Mouse (Mus musculus): ENCODE measurements around the gene Erc2.
"Not testable (repeated sequence)": the region's sequence is repeated elsewhere in the genome, so short reads cannot be mapped to it uniquely, and the experiment has no call there.

Gene Erc2

DNA sequence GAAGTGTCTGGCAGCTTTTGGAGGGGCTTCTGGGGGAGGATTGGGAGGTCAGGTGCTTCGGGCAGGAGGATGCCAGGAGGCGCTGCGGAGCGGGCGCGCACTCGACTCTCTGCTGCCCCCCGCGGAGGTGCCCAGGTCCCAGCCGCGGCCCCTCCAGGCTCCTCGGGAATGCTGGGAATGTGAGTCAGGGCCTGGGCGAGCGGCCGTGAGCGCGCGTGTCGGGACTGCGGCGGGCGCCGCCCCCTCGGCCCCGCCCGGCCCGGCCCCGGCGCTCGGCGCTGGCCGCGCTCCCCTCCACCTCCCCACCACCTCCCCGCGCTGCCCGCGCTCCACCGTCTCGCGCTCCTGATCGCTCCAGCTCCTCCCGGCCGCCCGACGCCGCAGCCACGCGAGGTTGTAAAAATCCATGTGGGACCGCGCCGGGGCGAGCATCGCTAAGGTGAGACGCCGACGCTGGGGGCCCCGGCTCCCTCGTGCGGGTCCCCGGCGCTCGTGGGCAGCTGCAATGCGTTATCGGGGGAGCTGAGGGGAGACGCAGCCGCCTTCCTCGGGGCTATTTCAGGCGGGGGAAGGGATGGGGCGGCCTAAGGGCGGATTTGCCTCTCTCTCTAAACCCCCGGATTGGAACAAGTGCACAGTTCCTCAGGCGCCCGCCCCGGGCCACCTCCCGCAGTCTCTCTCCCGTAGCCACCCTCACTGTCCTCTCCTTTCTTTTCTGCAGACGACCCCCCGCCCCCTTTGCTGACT is at the start of gene Erc2:
Erc2 (plus strand) TSS at position 253 of the 747 bp plus-strand sequence.
- DNase-seq (ENCODE audit: low spot score), result peak; percentile 48

DNA sequence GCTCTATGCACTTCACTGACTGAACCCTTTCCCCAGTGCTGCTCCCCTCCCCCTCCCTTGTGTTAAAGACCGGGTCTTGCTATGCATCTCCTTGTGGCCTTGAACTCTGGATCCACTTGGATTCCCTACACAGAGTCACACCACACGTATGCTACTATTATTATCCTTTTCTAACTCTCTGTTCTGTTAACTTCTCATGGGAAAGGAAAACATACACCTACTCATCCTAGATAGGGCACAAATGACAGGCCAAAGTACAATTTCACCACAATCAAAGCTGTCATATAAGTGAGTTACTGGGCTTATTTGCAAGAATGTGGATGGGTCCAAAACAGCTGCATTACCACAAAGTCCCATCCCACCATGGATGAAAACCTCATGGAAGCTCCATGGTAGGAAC is 43.8 kb upstream of the Erc2 start:
- DNase-seq (ENCODE audit: low spot score), result no peak

DNA sequence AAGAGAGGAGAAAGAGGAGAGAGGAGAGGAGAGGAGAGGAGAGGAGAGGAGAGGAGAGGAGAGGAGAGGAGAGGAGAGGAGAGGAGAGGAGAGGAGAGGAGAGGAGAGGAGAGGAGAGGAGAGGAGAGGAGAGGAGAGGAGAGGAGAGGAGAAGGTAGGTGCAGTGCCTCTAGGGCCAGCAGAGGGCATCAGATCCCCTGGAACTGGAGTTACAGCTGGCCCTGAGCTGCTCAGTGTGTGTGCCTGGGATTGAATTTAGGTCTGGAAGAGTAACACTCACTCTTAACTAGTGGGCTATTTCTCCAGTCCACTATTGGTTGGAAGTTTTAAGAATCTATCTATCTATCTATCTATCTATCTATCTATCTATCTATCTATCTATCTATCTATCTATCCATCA is 32.6 kb upstream of the Erc2 start:
- not testable (repeated sequence) for DNase-seq (ENCODE audit: low spot score)

DNA sequence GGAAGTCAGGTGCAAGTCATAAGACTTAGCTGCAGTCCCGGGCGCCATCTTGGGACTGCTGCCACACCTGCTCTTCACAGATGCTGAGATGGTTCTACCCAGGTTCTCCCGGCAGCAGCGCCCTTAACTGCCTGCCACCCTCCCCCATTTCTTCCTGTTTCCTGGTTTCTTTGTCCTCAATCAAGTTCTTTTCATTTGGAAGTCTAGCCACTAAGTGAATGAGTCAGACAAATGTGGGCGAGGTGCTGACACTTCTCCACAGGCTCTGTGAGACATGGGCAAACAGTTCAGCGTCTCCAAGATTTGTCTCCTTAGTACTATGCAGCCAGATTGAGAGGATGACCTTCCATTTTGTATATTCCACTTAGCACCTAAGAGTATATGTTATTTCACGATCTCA is 30.1 kb upstream of the Erc2 start:
- DNase-seq (ENCODE audit: low spot score), result no peak

DNA sequence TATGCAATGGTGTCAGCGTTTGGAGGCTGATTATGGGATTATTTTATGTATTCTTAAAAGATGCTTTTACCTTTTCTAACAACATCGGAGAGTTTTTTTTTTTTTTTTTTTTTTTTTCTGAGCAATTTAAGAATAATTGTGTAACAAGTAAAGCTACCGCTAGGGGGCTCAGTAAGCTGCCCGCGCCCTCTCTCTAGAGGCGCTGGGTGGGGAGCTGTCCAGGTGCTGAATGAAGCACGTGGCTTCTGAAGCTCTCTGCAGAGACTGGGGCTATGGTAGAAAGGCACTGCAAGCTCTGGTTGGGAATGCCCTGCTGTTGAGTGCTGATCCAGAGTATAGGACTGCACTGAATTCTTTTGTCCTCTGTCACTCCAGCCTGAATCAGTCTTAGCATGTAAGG is 26.0 kb upstream of the Erc2 start:
- peak; percentile 53 for DNase-seq (ENCODE audit: low spot score)

DNA sequence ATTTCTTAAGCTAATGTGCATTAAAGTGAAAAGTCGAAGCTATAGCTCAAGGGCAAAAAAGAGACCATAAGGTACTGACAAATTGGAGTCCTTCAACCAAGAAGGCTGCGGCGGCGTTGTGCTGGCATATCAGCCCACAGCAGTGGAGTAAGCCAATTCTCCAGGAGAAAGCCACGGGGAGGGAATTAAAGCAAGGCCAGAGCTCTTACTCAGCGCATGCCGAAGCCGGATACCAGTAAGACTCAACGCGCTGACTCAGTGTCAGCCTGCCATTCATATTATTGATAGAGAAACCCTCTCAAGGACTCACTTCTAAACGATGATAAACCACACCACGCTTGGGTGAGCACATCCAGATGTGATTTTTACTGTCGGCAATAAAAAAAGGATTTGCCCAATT is 20.1 kb upstream of the Erc2 start:
- peak; percentile 7 for DNase-seq (ENCODE audit: low spot score)

DNA sequence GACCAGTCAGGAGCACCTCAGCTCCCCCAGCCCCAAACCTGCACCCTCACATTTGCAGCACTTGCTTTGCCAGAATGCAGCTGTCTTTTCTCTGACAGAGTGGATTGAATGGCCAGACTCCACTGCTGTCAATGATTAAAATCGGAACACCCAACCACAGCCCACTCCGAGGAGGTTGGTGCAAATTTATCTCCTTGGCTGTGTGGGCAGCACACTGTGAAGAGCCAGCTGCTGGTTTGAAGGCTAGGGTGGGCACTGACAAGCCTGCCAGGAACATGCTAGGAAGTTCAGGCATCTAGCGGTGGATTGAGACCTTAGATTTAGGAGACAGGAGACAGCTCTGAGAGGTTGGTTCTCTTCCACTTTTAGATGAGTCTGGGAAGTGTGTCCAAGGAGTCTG is 14.8 kb upstream of the Erc2 start:
- no peak for DNase-seq (ENCODE audit: low spot score)

DNA sequence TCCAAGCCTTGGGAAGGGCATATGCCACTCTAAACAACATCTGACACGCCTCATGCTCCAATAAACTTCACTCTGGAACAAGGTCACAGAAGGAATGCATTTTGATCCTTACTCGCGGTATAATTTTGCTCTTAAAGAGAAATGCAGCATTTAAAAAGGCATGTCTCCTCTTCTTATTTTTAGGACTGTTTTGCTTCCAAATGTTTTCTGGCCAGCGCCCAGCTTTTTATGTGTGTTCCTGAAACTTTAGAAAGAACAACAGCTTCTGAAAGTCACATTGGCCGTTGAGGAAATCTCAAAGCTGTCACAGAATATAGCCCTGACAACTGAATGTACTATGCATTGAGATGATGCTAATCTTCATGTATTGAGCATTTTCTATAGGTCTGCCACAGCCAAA is 8.5 kb upstream of the Erc2 start:
- no peak for DNase-seq (ENCODE audit: low spot score)

DNA sequence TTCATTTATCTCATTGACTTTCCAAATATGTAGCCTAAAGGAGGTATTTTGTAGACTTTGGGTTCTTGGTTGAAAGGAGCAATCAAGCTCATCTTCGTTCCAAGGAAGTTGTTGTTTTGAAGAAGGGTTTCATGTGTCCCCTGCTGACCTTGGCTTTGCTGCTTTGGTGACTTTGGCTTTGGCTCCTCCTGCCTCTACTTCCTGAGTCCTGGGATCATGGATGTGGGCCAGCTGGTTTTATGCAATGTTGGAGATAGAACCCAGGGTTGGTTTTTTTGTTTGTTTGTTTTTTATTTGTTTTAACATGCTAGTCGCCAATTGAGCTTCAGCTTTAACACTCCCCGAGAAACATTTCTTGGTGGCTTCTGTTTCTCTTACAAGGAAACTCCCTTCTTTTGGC is 4.9 kb upstream of the Erc2 start:
- DNase-seq (ENCODE audit: low spot score), result no peak

DNA sequence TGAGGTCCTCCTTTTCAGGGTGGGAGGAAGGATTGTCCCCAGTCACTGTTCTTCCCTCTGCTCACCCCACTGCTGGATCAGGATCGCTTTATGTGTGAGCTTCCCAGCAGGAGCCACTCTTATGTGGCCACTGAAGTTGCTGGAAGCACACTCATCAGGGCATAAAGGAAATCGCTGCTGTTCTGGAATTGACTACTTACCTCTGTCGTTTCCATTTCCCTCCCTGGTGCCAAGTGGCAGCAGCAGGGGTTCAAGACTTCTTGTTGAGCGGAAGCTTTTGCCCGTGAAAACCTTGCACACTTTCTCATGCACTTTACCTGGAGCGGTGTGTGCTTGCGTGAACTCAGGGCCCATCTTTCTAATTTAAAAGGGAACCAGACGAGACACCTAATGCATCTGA is 652 bp upstream of the Erc2 start:
- no peak for DNase-seq (ENCODE audit: low spot score)

DNA sequence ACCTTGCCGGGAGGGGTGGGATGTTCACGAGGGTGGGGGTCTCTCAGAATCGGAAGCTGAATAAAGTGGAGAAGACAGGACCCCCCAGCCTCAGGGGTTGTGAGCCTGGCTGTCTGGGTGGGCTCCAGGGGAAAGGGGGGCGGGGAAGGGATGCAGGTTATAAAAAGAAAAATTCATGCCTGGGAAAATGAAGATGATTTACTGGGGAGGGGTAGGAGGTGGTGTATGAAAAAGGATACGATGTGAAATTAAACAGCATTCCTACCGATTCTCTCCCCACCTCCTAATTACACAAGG is 643 bp downstream of the Erc2 start:
- no peak for DNase-seq (ENCODE audit: low spot score)

DNA sequence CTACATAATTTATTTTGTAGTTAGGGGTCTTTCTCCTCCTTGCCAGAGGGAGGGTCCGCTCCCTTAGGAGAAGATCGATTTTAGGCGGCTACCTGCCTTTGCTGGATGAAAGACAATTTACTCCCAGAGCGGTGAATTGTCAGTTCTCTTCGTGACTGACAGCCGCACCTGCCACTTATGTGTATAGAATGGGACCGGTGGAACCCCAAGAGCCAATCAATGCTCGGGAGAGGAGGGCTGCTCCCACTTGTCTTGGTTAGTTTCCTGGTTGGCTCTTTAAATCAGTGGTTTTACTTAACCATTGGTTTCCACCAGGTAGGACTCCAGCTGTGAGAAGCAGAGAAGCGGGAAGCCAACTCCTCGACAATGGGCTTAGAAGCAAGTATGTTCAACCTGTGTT is 1.1 kb downstream of the Erc2 start:
- peak; percentile 3 for DNase-seq (ENCODE audit: low spot score)

DNA sequence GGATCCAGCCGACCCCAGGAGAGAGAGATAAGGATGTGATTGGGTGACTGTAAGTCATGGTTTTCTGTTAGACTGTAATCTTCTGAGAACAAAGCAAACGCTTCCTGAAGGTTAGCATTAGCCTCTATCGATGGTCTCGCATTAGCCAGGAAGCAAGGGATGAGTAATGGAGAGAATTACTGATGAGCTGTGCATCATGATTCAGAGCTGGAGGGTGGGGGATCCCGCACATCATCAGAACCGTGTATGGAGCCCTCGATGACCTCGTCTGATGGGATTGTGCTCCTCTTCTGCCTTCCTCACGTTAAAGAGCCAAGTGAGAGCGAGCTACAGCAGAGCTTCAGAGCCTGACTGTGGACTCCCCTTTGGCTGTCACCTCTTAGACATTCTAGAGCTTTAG is 6.5 kb downstream of the Erc2 start:
- no peak for DNase-seq (ENCODE audit: low spot score)

DNA sequence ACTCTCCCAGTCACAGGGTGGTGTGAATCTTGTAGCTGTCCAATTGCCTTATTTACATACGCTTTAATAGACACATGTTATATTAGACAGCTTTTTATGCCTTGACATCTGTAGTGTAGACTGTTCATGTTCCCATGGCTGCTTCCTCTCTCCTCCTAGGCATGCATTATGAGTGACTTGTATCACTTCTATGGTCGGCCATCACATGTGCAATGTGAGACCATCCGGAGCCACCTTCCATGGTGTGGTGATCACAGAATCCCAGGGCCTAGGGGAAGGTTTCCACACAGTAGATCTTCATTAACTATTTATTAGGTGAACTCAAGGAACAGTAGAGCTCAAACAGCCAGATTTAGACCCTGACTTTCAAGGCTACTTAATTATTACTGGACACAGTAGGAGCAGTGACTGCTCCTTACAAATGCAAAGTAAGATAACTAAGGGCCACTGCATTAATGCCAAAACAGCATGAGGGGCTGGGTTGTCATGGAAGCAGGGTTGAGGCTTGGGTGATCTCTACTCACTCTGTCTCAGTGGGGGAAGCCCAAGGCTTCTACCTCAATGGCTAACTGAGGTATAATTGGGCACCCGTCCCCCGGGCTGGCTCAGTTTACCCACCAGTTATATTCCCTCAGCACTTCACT is 7.3 kb downstream of the Erc2 start:
- DNase-seq (ENCODE audit: low spot score), result no peak

DNA sequence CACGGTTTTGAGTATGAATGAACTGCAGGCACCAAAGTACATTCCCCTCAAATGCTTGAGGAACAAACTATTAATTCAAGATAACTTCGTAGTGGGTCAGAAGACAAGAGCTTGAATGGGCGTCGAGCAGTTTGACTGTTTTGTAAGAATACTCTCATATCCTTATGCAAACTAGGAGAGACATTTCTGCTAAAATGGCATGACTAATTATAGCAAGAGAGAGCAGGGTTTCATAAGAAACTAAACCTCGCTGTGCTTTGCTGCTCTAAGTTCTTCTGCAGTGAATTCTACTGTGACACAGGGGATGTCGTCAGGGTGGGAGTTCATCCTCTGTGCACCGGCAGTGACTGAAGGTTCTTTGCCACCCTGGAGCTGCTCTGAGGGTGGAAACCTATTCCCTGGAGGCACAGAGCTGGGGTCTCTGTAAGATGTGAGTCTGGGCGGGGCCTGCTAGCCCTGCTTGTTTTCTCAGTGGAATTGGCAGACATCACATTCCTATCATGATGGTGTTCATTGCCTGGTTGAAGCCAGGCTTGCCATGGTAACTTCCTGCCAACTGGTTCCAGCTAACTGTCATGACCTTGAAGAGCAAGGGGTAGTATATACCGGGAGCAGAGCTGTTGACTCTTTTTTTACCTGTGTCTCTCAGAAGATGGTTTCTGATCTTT is 8.9 kb downstream of the Erc2 start:
- no peak for DNase-seq (ENCODE audit: low spot score)

DNA sequence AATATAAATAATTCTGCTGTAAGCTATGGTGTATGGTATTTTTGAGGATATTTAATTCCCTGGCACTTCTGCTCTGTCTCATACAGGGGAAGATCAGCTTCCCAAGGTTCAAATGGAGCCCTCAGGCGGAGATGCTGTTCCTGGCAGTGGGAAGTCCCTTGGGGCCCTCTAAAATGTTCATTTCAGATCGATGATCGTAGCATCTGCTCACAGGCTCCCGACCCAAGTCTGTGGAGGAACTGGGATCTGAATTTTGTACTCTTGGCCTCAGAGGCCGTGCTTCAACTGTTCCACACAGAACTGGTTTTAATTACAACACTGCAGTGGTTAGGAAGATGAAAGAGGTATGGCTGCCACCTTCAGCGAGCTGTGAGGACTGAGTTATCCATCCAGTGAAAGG is 12.5 kb downstream of the Erc2 start:
- no peak for DNase-seq (ENCODE audit: low spot score)

DNA sequence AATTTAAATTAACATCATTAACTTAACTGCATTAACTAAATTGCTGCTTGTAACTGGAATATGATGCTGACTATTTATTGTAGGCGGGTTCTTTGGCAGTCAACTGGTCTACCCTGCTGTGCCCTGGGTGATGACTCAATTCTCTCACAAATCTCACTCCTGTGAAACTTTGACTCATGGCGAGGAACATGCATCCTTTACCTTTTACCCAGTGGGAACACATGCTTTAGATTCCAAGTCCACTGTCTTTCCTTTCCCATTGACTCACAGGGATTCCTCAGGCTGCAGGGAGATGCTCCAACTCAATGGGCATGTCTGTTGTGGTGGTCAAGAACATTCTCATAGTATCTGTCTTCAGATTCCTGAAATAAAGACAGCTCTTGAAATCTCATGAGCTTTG is 14.3 kb downstream of the Erc2 start:
- no peak for DNase-seq (ENCODE audit: low spot score)

DNA sequence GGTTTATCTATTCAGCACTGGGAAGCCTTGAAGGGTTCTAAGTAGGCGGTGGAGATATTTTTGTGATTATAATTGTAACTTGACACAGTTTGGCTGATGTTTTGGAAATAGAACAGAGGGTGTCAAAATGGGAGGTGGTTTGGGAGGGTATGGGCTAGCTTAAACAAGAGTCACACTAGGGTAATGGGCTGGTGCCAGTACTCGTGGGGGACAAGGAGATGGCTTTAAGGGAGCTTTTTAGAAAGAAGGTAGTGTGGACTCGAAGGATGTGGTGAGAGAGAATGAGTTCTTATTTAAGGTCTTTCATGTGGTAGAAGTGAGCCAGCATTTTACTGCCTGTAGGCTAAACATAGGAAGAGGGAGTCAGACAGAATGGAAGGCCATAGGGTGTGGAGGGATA is 19.2 kb downstream of the Erc2 start:
- DNase-seq (ENCODE audit: low spot score), result no peak

DNA sequence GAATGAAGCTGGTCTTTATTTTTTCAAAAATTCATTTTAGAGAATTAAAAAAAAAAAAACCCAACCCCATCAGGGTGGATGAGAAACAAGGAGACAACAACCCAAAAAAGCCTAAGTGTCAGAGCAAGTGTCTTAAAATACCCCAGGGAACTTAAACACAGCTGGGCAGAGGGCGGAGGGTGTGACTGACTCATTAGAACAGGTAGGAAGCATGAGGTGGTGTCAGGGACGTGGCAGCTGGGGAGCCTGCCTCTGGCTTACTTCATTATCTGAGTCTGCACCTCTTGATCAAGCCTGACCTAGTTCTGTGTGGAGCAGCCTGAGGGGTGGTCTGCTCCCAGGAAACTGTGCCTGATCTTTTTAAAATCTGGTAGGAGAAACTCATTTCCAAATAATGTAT is 20.8 kb downstream of the Erc2 start:
- no peak for DNase-seq (ENCODE audit: low spot score)

DNA sequence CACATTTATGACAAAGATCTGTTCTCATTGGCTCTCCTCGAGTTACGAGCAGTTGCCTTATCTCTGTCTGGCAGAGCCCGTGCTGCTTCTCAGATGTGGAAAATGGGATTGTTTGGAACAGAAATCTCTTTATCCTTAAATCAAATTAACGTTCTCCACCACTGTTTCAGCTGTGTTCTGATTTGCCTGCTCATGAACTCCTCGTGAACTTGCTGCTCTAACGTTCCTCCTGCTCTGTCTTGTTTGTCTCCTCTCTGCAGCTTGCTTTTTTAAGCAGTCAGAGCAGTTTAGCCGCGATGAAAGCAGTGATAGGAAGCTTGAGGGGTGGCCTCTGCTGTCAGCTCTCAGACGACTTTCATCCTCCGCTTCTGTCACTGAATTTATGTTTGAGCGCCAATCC is 32.4 kb downstream of the Erc2 start:
- DNase-seq (ENCODE audit: low spot score), result no peak

DNA sequence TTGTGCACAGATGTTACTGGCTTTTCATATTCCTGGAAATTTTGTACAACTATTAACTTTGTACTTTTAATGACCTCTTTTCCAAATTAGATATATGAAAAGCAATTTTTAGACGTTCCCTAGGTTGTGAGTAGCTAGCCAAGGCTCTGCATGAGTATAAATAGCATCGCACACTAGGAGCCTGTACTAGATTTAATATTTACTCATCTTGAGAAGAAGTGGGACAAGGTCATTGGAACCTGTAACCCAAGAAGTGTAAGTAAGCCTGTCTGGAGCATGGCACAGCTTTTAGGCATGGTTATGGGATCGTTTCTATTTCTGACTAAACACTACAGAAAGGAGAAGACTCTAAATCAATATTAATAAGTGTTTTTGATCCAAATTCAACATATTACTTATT is 36.4 kb downstream of the Erc2 start:
- no peak for DNase-seq (ENCODE audit: low spot score)

DNA sequence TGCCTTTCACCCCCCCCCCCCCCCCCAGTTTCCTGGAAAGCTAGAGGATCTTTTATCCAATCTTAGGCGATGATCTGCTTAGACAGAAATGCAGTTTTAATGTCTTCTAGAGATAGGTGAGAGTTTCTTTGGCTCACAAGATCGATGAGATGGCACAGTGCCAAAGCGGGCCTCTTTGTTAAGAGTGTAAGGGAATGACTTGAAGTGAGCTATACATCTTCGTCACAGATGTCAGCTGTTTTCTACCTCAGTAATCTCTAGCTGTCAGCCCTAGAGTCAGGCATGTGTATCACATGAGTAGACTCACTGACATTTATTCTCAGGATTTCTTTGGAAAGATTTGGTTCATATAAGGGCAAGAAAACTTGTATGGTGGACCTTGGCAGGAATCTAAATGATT is 39.2 kb downstream of the Erc2 start:
- no peak for DNase-seq (ENCODE audit: low spot score)

DNA sequence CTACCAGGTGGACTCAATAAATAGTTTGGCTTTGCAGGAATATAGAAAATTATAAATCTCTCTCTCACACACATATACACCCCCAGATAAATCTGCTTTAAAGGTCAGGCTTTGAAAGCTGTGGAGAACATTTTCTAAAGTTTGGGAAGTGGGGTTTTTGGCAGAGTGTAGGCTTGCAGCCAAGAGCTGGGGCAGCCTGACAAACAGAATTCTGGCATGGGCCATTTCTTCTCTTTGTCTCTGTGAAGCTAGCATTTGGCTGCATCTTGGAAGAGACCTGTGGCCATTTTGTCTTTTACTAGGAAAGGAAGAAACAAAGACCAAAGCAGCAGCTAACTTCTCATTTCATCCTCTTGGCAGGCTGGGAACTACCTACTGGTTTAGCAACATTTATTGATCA is 40.0 kb downstream of the Erc2 start:
- no peak for DNase-seq (ENCODE audit: low spot score)

Data from ovary, adult 18-20 months (tissue).